ENCODE assay signal across 16 mouse cellular contexts in the genomic region with DNA sequence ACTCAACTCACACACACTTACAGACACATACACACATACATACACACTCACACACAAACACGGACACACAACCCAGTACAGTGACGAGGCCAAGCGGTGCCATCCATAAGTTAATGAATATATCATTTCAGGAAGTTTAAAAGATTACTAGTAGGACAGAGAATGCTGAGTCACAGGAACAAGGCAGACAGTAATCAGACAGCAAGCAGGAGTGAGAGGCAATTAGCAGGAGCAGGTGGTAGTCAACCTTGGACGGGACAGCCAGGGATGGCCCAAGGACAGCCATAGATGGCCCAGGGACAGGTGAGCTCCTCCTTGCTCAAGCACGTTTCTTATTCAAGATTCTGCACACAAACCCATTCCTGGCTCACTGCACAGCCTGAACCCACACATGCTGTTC. TPM values are rescaled to one million over a fixed set of nuclear protein-coding genes. Genes with fewer than 3 reads are reported as not detected.
DNase-seq lines count a peak whose midpoint lies in the region; ATAC-seq and TF ChIP-seq lines count a peak whose summit lies in the region.
"Had no signal": no experiment of that assay in that cellular context is flagged by ENCODE, and none has a peak within 500 bp of the region (broad histone marks: within the 10 kb centered on the region; RNA-seq: fewer than 3 reads in every experiment).

No protein-coding gene starts in this region.

- no peaks in the 10 kb centered on the region for H3K79me3 ChIP-seq in C2C12 (ENCODE audit: low read depth)

- H3K79me2 ChIP-seq in C2C12 (ENCODE audit: control insufficient read depth, insufficient read depth): peaks cover 23% of the 10 kb centered on the region

- no peak for TF ChIP-seq CTCF in gastrocnemius, adult 2 months (IDR thresholded peaks at IDR 0.05)
- no peak for TF ChIP-seq CTCF in C2C12 (IDR thresholded peaks at IDR 0.05; ENCODE audit: control insufficient read depth, insufficient read depth, insufficient read length)

- intact Hi-C loops in gastrocnemius, adult 2 months (cut with DNase I): no loop called here
- intact Hi-C loops in gastrocnemius, postnatal 14 days (cut with DNase I; ENCODE audit: low total_unique reads): loop anchor here (10.0 kb wide), 1 partner anchor 46 kb away; no protein-coding TSS in a partner anchor

- DNase-seq in gastrocnemius, adult 2 months: no peak
- DNase-seq in gastrocnemius, postnatal 14 days: no peak
- DNase-seq in hindbrain, embryonic 14.5 days (ENCODE audit: low spot score): no peak
- no peak for DNase-seq in forebrain, embryonic 10.5 days (ENCODE audit: extremely low spot score, low spot score)
- no peak for DNase-seq in adrenal gland, postnatal 14 days
- DNase-seq: kidney, postnatal 4 days; lung, postnatal 14 days; right cerebral cortex, postnatal 25 days; thymus, postnatal 14 days had no signal

- no peaks in the 10 kb centered on the region for H3K36me3 ChIP-seq in C2C12 (ENCODE audit: control insufficient read depth, insufficient read depth)
- H3K36me3 ChIP-seq in liver, embryonic 16.5 days (ENCODE audit: control insufficient read depth, insufficient read depth): peaks cover 3% of the 10 kb centered on the region; the same call in 1 of the 2 replicates
- no peaks in the 10 kb centered on the region for H3K36me3 ChIP-seq in hindbrain, embryonic 14.5 days (replicated peaks; ENCODE audit: control insufficient read depth, insufficient read depth)
- peaks cover 22% of the 10 kb centered on the region for H3K36me3 ChIP-seq in forebrain, embryonic 10.5 days (replicated peaks)
- H3K36me3 ChIP-seq: heart, embryonic 15.5 days had no signal

- WGBS in liver, embryonic 16.5 days (ENCODE audit: insufficient replicate concordance): 32% methylated on average over 5 of the region's 5 CpGs
- WGBS in hindbrain, embryonic 14.5 days: 93% methylated on average over 5 of the region's 5 CpGs
- 95% methylated on average over 5 of the region's 5 CpGs for WGBS in forebrain, embryonic 10.5 days

- no peak overlapping the region for H3ac ChIP-seq in C2C12 (ENCODE audit: control insufficient read depth, insufficient read length, low read depth)

- H3K4me1 ChIP-seq in liver, embryonic 16.5 days (ENCODE audit: control insufficient read depth, low read depth, low read length): peaks cover 64% of the 10 kb centered on the region
- H3K4me1 ChIP-seq in hindbrain, embryonic 14.5 days (replicated peaks; ENCODE audit: control insufficient read depth, insufficient read depth, low read length): peaks cover 22% of the 10 kb centered on the region
- H3K4me1 ChIP-seq in forebrain, embryonic 10.5 days: peaks cover 33% of the 10 kb centered on the region

- H3K27ac ChIP-seq in gastrocnemius, adult 2 months: peak overlapping the region; percentile 84
- peak overlapping the region; percentile 1; the same call in 1 of the 2 replicates for H3K27ac ChIP-seq in liver, embryonic 16.5 days (ENCODE audit: low read length)
- H3K27ac ChIP-seq in hindbrain, embryonic 14.5 days: no peak overlapping the region
- no peak overlapping the region for H3K27ac ChIP-seq in forebrain, embryonic 10.5 days
- H3K27ac ChIP-seq: heart, embryonic 15.5 days; stomach, postnatal 0 days had no signal

- peak overlapping the region; percentile 19; the same call in 1 of the 2 replicates for H3K4me2 ChIP-seq in liver, embryonic 16.5 days (ENCODE audit: low read depth, low read length)
- no peak overlapping the region for H3K4me2 ChIP-seq in hindbrain, embryonic 14.5 days (replicated peaks)
- H3K4me2 ChIP-seq: heart, embryonic 15.5 days; midbrain, embryonic 11.5 days had no signal

- H3K9ac ChIP-seq in liver, embryonic 16.5 days (ENCODE audit: low read depth, low read length): 0 out of 2 replicates have a peak overlapping the region, but pooled peaks have one; percentile 19
- no peak overlapping the region for H3K9ac ChIP-seq in hindbrain, embryonic 14.5 days
- H3K9ac ChIP-seq: heart, embryonic 15.5 days had no signal

- no peaks in the 10 kb centered on the region for H3K9me3 ChIP-seq in liver, embryonic 16.5 days (replicated peaks; ENCODE audit: control insufficient read depth, low read length)
- H3K9me3 ChIP-seq in hindbrain, embryonic 14.5 days (ENCODE audit: control insufficient read depth, low read length): no peaks in the 10 kb centered on the region
- H3K9me3 ChIP-seq in forebrain, embryonic 10.5 days: no peaks in the 10 kb centered on the region
- H3K9me3 ChIP-seq: heart, embryonic 15.5 days had no signal

- no peak overlapping the region for H3K4me3 ChIP-seq in gastrocnemius, adult 2 months
- no peak overlapping the region for H3K4me3 ChIP-seq in C2C12 (ENCODE audit: insufficient read depth, poor library complexity, severe bottlenecking)
- H3K4me3 ChIP-seq in liver, embryonic 16.5 days (ENCODE audit: low read depth, low read length): no peak overlapping the region
- no peak overlapping the region for H3K4me3 ChIP-seq in hindbrain, embryonic 14.5 days (replicated peaks; ENCODE audit: low read length)
- H3K4me3 ChIP-seq in forebrain, embryonic 10.5 days: no peak overlapping the region
- H3K4me3 ChIP-seq: heart, embryonic 15.5 days had no signal

- peak; percentile 84 for ATAC-seq in erythroid progenitor cell, adult 5-6 weeks (replicated peaks; ENCODE audit: low FRiP score, poor library complexity, severe bottlenecking)
- ATAC-seq in liver, embryonic 16.5 days (ENCODE audit: low read depth): peak; percentile 73
- no peak for ATAC-seq in hindbrain, embryonic 14.5 days (ENCODE audit: low FRiP score)
- ATAC-seq: forebrain, embryonic 16.5 days had no signal

- no peaks in the 10 kb centered on the region for H3K27me3 ChIP-seq in C2C12 (ENCODE audit: control insufficient read depth, insufficient read depth, insufficient read length)
- H3K27me3 ChIP-seq in liver, embryonic 16.5 days (ENCODE audit: control insufficient read depth, insufficient read depth, low read depth, low read length): no peaks in the 10 kb centered on the region
- H3K27me3 ChIP-seq in hindbrain, embryonic 14.5 days (ENCODE audit: control insufficient read depth, insufficient read depth, low read length): no peaks in the 10 kb centered on the region
- H3K27me3 ChIP-seq in forebrain, embryonic 10.5 days (ENCODE audit: poor library complexity, severe bottlenecking): no peaks in the 10 kb centered on the region
- H3K27me3 ChIP-seq: heart, embryonic 15.5 days had no signal

TF ChIP-seq in C2C12, 6 proteins besides CTCF, POLR2A, EP300 and RAD21:
- TF ChIP-seq CEBPB (IDR thresholded peaks at IDR 0.05; ENCODE audit: low read depth) (no peak), MYOD1 (IDR thresholded peaks at IDR 0.05; ENCODE audit: control insufficient read depth, insufficient read length, low read depth) (peak; percentile 19)

RNA-seq across cellular contexts. Expression of gene Mical3, which starts 29.6 kb away (rescaled TPM):
- total RNA-seq in gastrocnemius, adult 2 months (2021): 10 to 100 TPM; 53.3 to 71.9 TPM
- 10 to 100 TPM; 45.6 to 53.0 TPM for total RNA-seq in gastrocnemius, postnatal 14 days (2021)
- 10.3 TPM for polyA plus RNA-seq in C2C12 (2012; fragmentation: generic; extraction: Trizol)
- 168 and 179 TPM in 2 replicates for total RNA-seq in erythroid progenitor cell, adult 5-6 weeks (2015; ENCODE audit: low replicate concordance)
- 159 and 259 TPM in 2 replicates for total RNA-seq in erythroid progenitor cell, adult 5-6 weeks (2017; ENCODE audit: low replicate concordance)
- 9.2 and 9.3 TPM in 2 replicates for polyA plus RNA-seq in liver, embryonic 16.5 days (2015; fragmentation: Nextera tagmentation; extraction: Ambion mirVana)
- polyA plus RNA-seq in hindbrain, embryonic 14.5 days (2014; fragmentation: Nextera tagmentation; extraction: Ambion mirVana): 44.6 and 49.4 TPM in 2 replicates
- 8.4 and 9.0 TPM in 2 replicates for polyA plus RNA-seq in forebrain, embryonic 10.5 days (2016; fragmentation: Nextera tagmentation; extraction: Ambion mirVana)
- total RNA-seq in adrenal gland, postnatal 14 days (2021): 56.9 and 59.6 TPM in 2 replicates

Comparison
In these comparisons a context has a peak if more than half of its experiments do, and no peak if none do; other contexts are left out.
1. H3K27ac ChIP-seq: peak in gastrocnemius, adult 2 months (single experiment) and liver, embryonic 16.5 days (single experiment); none in hindbrain, embryonic 14.5 days (single experiment) and forebrain, embryonic 10.5 days (single experiment).